Mouse (Mus musculus) stomach, postnatal 0 days (tissue): ENCODE measurements around the gene Pprc1.

Experiments
- CTCF ChIP-seq: IDR thresholded peaks from 2 replicates; pipeline ENCODE4 v1.5.1; 2016; ENCODE audit warnings: antibody characterized with exemption, low read depth, mild to moderate bottlenecking, moderate library complexity
- EP300 ChIP-seq: optimal IDR thresholded peaks from 2 replicates; pipeline ENCODE3; 2016; ENCODE audit warnings: antibody characterized with exemption

GRCm38 (mm10) chr19:46068054-46068453 is 23.4 kb downstream of the Pprc1 start:
- no peak for TF ChIP-seq CTCF
- no peak for TF ChIP-seq EP300
